ENCODE assay signal across 8 mouse cellular contexts in genomic region chr14:21584468-21585135, GRCm38 (mm10).
DNase-seq lines count a peak whose midpoint lies in the region; ATAC-seq and TF ChIP-seq lines count a peak whose summit lies in the region.

No protein-coding gene starts in this region.

- no peak overlapping the region for H3K9ac ChIP-seq in embryonic facial prominence, embryonic 11.5 days (replicated peaks; ENCODE audit: low read length)
- no peak overlapping the region for H3K9ac ChIP-seq in limb, embryonic 14.5 days (ENCODE audit: low read depth, low read length, severe bottlenecking)

- H3K36me3 ChIP-seq in embryonic facial prominence, embryonic 11.5 days (replicated peaks; ENCODE audit: control insufficient read depth, insufficient read depth, low read depth, low read length): no peaks in the 10 kb centered on the region
- no peaks in the 10 kb centered on the region for H3K36me3 ChIP-seq in embryonic facial prominence, embryonic 10.5 days (replicated peaks)
- H3K36me3 ChIP-seq in limb, embryonic 14.5 days (ENCODE audit: control insufficient read depth, insufficient read depth, low read length): no peaks in the 10 kb centered on the region

- H3K4me3 ChIP-seq in embryonic facial prominence, embryonic 11.5 days (ENCODE audit: low read depth, low read length): no peak overlapping the region
- H3K4me3 ChIP-seq in embryonic facial prominence, embryonic 10.5 days: no peak overlapping the region
- no peak overlapping the region for H3K4me3 ChIP-seq in limb, embryonic 14.5 days (replicated peaks; ENCODE audit: low read length)

- DNase-seq in embryonic facial prominence, embryonic 11.5 days (ENCODE audit: low spot score): peak; percentile 45
- no peak for DNase-seq in embryonic facial prominence, embryonic 10.5 days (ENCODE audit: low spot score)
- peak; percentile 21 for DNase-seq in thymus, postnatal 14 days
- DNase-seq in thymus, postnatal 25 days: no peak
- peak; percentile 34 for DNase-seq in limb, embryonic 14.5 days (ENCODE audit: low spot score)
- no peak for DNase-seq in ovary, postnatal 14 days (ENCODE audit: low spot score)
- DNase-seq in ovary, postnatal 10 days (ENCODE audit: low spot score): no peak

- no peaks in the 10 kb centered on the region for H3K9me3 ChIP-seq in embryonic facial prominence, embryonic 11.5 days (replicated peaks; ENCODE audit: control insufficient read depth, low read length)
- no peaks in the 10 kb centered on the region for H3K9me3 ChIP-seq in embryonic facial prominence, embryonic 10.5 days
- H3K9me3 ChIP-seq in limb, embryonic 14.5 days (ENCODE audit: control insufficient read depth, low read length): no peaks in the 10 kb centered on the region

- TF ChIP-seq POLR2A in limb, embryonic 14.5 days (IDR thresholded peaks at IDR 0.05; ENCODE audit: borderline replicate concordance, extremely low read depth, insufficient read depth, insufficient read length): no peak

- no peak overlapping the region for H3K4me2 ChIP-seq in embryonic facial prominence, embryonic 11.5 days (ENCODE audit: low read depth, low read length)
- no peak overlapping the region for H3K4me2 ChIP-seq in limb, embryonic 14.5 days (replicated peaks; ENCODE audit: low read depth, low read length, severe bottlenecking)

- WGBS in embryonic facial prominence, embryonic 11.5 days: 19% methylated on average over 6 of the region's 6 CpGs
- 19% methylated on average over 6 of the region's 6 CpGs for WGBS in embryonic facial prominence, embryonic 10.5 days
- WGBS in limb, embryonic 14.5 days: 22% methylated on average over 6 of the region's 6 CpGs

- H3K27ac ChIP-seq in embryonic facial prominence, embryonic 11.5 days (replicated peaks; ENCODE audit: low read depth, low read length): no peak overlapping the region
- no peak overlapping the region for H3K27ac ChIP-seq in embryonic facial prominence, embryonic 10.5 days (replicated peaks)
- H3K27ac ChIP-seq in limb, embryonic 14.5 days (replicated peaks; ENCODE audit: low read depth, low read length): 0 out of 2 replicates have a peak overlapping the region, but pooled peaks have one; percentile 33

- H3K27me3 ChIP-seq in embryonic facial prominence, embryonic 11.5 days (ENCODE audit: control insufficient read depth, insufficient read depth, low read length): no peaks in the 10 kb centered on the region
- H3K27me3 ChIP-seq in embryonic facial prominence, embryonic 10.5 days (replicated peaks; ENCODE audit: low read depth, poor library complexity, severe bottlenecking): no peaks in the 10 kb centered on the region
- no peaks in the 10 kb centered on the region for H3K27me3 ChIP-seq in limb, embryonic 14.5 days (ENCODE audit: control insufficient read depth, insufficient read depth, low read length)

- H3K4me1 ChIP-seq in embryonic facial prominence, embryonic 11.5 days (ENCODE audit: control insufficient read depth, insufficient read depth, low read length): no peaks in the 10 kb centered on the region
- H3K4me1 ChIP-seq in embryonic facial prominence, embryonic 10.5 days: peaks cover 51% of the 10 kb centered on the region
- peaks cover 68% of the 10 kb centered on the region for H3K4me1 ChIP-seq in limb, embryonic 14.5 days (ENCODE audit: control insufficient read depth, insufficient read depth, low read length)

- no peak for ATAC-seq in embryonic facial prominence, embryonic 11.5 days (replicated peaks; ENCODE audit: insufficient number of reproducible peaks, low FRiP score, low TSS enrichment, low read depth)
- ATAC-seq in limb, embryonic 14.5 days (ENCODE audit: low FRiP score, low read depth): no peak
- ATAC-seq in activated CD4-positive, CD25-positive, alpha-beta regulatory T cell, adult 4 months: no peak

Comparison
In these comparisons a context has a peak if more than half of its experiments do, and no peak if none do; other contexts are left out.
1. DNase-seq: peak in embryonic facial prominence, embryonic 11.5 days (single experiment), thymus, postnatal 14 days (single experiment) and limb, embryonic 14.5 days (single experiment); none in embryonic facial prominence, embryonic 10.5 days (single experiment), thymus, postnatal 25 days (single experiment), ovary, postnatal 14 days (single experiment) and ovary, postnatal 10 days (single experiment).